Mouse (Mus musculus): Measurements from ENCODE around the gene Lrmda. TPM values are rescaled to one million over a fixed set of nuclear protein-coding genes. Genes with fewer than 3 reads are reported as not detected.

Gene Lrmda
- total RNA-seq, 1 experiment from 2014 or later, result 4.2 TPM

DNA sequence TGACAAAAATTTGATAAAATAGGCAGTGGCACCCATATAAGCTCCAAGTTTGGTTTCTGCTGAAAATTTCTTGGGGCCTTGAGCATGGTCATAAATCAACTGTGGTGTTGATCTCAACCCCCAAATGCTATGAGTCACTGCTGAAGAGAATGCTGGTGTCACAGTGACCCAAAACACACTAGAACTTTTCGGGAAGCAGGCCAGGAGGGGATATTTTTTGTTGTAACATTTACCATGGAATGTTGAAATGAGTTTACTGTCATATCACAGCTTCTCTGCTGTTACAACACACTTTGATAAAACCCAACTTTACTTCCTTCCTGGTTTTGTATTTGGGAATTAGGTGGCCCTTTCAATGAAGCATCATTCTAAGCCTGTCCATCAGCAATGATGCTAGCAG is 1065.3 kb downstream of the Lrmda start:
- peak; percentile 75 for DNase-seq

GRCm38 (mm10) chr14:23093306-23093705 is 1073.8 kb downstream of the Lrmda start:
- no peak for DNase-seq

DNA sequence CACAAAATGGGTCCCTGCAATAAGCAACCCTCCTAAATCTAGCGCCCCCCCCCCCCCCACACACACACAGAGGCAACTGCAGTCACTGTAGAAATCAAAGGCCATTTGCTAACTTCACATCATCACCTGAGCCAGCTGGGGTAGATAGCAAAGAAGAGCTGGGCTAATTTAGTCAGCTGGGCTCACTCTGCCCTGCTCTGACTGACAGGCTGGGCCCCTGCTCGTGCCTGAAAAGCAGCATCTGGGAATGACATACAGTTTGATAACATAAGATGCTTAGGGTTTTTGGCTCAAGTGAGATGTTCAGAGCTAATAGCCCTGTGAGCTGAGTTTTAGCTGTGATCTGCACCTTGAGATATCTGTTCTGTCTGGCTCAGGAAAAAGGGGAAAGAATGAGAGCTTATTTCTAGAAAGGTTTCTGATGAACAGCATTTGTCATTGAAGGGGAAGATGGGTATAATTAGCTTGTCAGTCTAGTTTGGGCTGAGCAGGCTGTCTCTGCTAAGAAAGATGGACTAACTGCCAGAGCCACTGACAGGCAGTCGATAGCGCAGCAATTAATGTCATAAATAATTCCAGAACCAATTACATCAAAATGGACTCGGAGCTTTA is 1075.1 kb downstream of the Lrmda start:
- no peak for DNase-seq

DNA sequence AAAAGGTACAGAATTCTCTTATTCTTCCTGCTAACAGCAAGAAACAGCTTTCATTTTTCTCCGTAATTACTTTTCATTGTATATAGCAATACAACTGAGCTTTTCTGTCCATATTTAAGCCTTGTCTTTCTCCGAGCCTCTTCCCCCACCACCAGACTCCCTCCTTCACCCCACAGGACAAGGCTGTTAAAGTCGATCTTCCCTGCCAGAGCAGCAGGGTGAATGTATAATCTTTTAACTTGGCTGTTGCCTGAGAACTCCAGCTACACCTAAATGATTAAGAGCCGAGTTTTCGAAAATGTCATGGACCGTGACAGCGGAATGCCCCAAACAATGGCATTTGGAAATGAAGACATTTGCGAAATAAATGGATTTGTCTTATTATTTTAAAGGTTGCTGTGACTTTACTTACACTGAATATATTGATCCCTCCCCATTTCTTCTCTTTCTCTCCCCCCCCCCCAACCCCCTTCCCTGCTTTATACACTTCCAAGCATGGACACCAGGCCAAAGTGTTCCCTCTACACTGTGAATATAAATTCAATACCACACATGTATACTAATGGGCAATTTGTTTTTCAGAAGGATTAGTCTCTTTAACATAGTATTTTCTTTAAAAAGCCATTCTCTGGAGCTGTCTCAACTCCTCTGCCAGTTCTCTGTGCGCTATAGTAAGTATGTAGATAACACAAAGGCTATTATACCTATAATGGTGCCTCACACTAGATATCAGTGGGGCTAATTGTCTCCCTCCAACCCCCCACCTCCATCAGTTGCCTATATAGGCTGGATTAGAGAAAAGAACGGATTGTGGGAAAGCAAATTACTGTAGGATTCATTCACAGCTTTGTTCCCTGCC is 1075.9 kb downstream of the Lrmda start:
- DNase-seq, result no peak

DNA sequence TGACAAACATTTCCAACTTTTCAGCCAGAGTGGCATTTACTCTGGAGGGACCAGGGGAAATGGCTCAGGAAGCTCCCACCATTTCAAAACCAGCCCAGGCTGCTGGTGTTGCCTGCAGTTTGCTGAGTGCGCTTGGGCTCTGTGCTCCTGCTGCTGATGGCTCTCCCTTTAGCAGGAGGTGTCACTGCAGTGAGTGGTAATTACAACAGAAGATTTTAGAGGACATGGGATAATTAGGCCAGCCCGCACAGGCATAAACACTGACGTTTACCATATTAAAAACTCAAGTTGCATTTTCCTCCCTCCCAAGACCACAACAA is 1076.5 kb downstream of the Lrmda start:
- DNase-seq, result no peak

- DNase-seq, result no peak
These were observed 1076.9 kb downstream of the Lrmda start for GRCm38 (mm10) chr14:23096405-23096804.

Small RNAs within 50 kb of the gene (microRNA-seq; reads per million reads assigned to microRNA genes)
- gene Gm27532, result 0 reads per million in 2 experiments

Other genes with a start within 250 kb of the Lrmda start
- gene Vdac2, start 194.5 kb upstream of the Lrmda start, total RNA-seq (2021), result 239 and 261 TPM in 2 replicates
- gene Comtd1, start 170.7 kb upstream of the Lrmda start, total RNA-seq (2021), result 36.2 and 38.0 TPM in 2 replicates
- gene Zfp503, start 30.1 kb upstream of the Lrmda start, total RNA-seq (2021), result 22.3 and 24.3 TPM in 2 replicates